Mouse (Mus musculus) ovary, adult 18-20 months (tissue): ENCODE data around the gene Adcy6.

ENCODE experiments used
- DNase-seq: peaks from one replicate; pipeline ENCODE4 v3.0.0; 2022; ENCODE audit warnings: low spot score, mixed read lengths

Gene Adcy6

DNA sequence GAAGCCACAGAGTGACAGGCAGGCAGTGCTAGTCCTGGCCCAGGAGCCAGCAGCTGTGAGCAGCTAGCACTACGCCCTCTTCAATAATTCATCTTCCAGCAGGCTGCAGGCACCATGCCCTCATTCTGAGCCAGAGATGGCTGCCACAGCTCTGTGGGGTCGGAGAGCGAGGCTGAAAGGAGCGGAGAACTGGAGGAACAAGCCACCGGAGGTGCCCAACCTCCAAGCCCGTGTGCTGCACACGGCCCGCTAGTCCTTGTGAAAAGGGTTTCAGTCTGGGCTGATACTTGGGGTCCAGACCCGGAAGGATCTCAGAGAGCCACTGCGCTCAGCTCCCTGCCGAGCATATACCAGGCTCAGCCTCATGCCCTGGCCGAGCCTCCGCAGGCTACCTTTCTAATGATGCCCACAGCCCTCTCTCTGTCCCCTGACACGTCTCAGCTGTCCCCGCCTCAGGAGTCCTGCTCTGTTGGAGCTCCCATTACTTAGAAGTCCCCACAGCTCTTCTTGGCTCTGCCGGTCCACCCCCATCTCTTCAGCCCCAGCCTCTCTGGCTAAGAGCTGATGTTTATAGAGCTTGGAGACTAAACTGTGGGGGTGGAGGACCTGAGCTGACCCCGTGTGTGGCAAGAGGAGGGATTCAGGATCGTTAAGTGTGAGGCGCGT, 18.8 kb upstream of the Adcy6 start:
- no peak for DNase-seq

GRCm38 (mm10) chr15:98626487-98627212, 16.8 kb upstream of the Adcy6 start:
- no peak for DNase-seq

DNA sequence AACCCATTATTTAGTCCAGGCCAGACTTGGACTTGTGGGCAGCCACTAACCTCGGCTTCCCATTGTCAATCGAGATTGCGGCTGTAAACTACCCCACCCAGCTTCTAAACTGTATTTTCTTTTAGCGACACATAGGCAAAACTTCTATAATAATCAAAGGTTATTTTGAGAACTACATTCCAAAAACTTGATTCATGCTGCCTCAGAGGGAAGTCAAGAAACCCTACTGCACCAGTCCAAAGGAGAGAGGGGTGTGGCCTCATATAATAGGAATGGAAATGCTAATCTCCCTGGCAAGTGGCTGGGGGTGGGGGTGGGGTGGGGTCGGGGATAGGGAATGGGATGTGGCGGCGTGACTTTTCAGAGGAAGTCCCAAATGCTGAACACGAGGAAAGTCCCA, 16.2 kb upstream of the Adcy6 start:
- no peak for DNase-seq

GRCm38 (mm10) chr15:98623361-98623821, 13.5 kb upstream of the Adcy6 start:
- DNase-seq: no peak

- DNase-seq: no peak
These were observed 12.8 kb upstream of the Adcy6 start for GRCm38 (mm10) chr15:98622721-98623120.

GRCm38 (mm10) chr15:98622199-98622598, 12.3 kb upstream of the Adcy6 start:
- DNase-seq: no peak

GRCm38 (mm10) chr15:98617176-98617537, 7.3 kb upstream of the Adcy6 start:
- DNase-seq: no peak

DNA sequence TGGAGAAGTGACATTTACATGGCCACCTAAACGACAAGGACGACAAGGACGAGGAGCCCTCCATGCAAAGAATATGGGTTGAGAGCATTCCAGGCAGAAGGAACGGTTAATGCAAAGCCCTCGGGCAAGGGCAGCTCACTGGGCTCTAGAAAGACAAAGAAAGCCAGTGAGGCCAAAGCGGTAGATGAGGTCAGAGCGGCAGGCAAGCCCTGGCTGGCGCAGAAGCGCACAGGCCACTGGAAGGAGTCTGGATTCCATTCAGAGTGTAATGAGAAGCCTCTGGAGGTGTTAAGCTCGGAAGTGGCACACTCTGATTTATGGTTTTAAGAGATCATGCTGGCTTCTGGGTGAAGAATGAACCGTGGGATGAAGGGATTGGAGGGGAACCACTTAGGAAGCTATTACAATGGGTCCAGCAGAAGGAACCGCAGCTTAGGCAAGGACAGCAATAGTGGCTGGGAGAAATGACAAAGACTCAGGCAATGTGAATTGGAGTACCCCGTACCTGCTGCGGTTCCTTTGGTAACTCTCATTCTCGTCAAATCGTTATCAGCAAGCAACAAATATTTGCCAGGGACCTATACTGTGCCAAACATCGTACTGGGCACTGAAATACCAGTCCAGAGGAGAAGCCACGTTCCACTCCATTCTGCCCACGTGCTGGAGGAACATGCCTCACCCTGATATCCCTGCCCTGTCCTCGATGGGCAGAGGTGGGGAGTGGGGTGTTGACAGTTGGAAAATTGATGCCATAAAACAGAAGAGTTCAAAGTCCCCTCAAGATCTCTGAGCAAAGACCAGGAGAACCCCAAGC, 6.7 kb upstream of the Adcy6 start:
- DNase-seq: no peak

DNA sequence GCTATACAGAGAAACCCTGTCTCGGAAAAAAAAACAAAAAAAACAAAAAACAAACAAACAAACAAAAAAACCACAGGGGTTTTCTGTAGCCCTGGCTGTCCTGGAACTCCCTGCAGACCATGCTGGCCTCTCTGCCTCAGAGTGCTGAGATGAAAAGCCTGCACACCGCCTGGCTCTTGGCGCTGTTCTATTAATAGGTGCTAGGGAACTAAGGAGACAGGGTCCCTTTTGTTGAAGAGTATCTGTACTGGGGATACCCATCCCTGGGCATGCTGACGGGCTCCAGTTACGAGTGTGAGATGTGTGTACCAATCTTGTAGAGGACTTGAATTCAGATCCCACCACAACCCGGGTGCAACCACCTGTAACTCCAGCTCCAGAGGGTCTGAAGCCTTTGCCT, 5.9 kb upstream of the Adcy6 start:
- no peak for DNase-seq

GRCm38 (mm10) chr15:98614971-98615370, 5.1 kb upstream of the Adcy6 start:
- no peak for DNase-seq

DNA sequence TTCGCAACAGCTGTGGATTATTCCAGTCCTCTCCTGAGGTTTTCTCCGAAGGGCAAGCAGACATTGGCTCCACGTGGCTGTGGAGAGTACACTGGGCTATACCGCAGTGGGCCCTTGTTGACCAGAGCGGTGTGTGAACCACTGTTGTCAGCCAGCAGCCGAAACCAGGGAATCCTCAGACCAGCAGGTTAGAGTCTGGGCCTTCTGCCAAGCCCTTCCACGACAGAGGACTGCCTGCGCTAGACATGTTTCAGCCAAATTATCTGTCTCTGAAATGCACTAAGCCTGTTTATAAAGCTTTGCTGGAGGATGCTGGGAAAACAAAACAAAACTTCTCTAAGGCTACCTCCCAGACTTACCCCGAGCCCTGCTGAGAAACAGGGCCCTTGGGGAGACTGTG, 4.7 kb upstream of the Adcy6 start:
- no peak for DNase-seq

DNA sequence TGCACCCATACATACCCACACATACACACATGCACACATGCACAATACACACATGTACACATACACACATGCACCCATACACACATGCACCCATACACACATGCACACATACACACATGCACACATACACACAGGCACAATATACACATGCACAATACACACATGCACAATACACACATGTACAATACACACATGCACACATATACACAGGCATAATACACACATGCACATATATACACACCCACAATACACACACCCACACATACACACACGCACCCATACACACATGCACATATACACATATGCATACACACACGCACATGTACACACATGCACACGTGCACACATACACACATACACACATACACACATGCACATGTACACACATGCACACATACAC, 2.4 kb upstream of the Adcy6 start:
- no peak for DNase-seq

GRCm38 (mm10) chr15:98610131-98610633, 306 bp upstream of the Adcy6 start:
- no peak for DNase-seq

DNA sequence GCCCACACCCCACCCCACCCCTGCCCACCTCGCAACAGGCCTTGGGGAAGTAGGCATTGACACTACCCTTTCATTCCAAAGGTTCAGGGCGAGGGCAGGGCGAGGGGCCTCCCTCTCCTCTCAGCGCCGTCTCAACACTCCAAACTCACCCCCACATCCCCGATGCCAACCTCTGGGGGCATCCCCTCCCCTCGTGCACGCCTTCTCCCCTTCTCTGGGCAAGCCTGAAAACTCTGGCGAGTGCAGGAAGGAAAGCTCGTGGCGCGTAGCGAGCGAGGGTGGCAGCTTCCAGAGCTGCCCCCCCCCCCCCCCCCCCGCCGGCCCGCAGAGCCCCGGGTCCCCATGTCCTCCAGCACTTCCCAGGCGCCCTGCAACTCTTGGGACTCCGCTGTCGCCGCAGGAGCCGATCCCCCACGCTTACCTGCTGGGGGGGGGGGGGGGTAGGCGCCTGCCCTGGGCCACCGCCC, 1.1 kb downstream of the Adcy6 start:
- no peak for DNase-seq

DNA sequence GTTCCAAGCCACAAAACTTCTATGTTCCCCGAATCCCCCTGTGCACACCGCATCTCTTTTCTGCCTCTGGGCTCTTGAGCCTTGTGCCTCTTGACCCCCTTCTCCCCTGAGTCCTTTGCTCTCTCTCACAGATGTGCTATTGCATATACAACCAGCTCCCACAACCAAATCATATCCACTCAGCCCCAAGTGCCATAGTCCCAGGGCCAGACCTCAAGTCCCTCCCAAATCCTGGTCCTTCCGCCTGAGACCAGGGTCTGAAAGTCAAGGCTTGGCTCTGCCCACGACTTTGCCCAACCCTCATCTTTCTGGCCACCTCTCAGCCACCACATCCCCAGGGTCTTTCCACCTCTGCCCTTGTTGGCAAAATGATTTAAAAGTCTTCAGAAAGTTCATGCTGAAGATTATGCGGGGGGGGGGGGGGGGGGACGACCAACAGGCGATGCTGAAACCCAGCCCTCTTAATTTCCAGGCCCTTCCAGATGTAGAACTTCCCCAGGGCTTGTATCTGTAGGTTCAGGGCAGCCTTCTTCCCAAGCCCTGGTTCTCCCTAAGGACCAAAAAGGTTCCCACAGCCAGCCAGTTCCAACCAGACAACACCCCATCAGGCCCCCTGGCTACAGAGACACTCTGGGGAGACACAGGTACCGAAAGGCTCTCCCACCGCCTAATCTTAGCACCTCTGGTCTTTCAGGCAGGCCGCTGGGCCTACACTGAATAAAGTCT, 1.7 kb downstream of the Adcy6 start:
- no peak for DNase-seq

- DNase-seq: no peak
These were observed 2.3 kb downstream of the Adcy6 start for GRCm38 (mm10) chr15:98607557-98607956.

GRCm38 (mm10) chr15:98606739-98607138, 3.1 kb downstream of the Adcy6 start:
- DNase-seq: no peak

DNA sequence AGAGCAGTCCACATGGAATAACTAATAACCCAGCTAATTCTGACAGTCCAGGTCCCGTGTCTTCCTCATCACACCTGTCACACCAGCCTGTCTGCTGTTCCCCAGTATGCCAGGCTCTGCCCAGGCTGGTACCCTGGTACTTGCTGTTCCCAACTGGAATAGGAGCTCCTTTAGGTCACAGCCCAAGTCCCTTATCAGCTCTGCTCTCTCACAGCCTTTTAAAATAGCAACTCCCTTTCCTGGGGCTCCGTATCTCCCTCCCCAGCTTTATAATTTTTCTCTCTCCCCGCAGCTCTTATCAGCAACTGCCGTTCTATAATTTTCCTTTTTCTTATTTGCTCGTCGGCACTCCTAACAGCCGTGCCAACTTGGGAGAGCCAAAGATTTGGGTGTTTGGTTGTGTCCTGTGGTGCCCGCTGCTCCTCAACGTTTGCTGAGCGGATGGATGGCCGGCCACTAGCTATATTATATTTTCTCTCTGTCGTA, 3.8 kb downstream of the Adcy6 start:
- no peak for DNase-seq

DNA sequence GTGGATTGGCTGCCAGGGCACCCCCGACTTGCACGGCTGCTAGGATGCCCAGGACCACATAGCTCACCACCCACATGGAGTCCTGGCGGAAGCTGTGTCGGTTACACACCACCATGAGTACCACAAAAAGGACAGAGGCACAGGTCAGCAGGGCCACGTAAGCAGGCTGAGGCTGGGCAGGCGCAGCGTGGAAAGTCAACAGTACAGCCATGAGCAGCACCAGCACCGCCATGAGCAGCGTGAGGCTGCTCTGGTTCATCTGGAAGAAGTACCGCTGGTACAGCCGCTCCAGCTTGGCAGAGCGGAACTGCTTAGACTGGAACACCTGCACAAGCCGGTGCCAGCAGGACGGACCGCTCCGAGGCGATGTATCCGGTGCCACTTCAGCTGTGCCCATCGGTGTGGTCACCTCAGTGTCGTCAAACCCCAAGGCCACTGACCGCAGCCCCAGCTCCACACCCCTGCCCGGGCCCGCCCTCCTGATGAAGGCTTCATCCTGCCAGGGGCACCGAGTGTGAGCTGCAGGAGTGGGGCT, 5.8 kb downstream of the Adcy6 start:
- no peak for DNase-seq

GRCm38 (mm10) chr15:98602921-98603458, 6.9 kb downstream of the Adcy6 start:
- DNase-seq: no peak

DNA sequence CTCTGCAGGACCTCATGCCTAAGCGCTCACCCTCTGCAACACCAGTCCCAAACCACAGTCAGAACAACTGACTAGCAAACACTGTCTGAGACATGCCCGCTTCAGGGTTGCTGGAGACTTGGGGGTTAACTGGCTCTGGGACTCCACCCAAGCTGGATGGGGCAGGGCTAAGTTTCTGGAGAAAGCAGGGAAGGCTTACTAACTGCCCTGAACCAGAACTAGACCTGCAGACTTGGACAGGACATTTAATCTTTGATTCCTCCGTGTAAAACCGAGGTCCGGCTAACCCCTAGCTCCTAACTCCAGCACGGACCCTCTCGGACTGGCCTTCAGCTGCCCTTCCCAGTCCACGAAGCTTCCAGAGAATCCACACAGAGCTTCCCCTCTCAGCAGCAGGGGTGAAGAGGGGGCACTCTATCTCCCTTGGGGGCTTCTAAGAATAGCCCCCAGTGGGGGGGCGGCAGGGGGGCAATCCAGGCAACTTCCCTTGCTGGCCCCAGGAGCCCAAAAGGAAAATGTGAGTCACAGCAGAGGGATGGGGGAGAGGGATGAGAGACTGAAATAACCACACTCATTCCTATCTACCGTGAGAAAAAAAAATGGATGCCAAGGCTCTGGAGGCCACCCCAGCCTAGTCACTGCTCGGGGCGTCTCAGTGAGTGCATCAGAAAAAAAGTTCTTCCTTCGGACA, 7.5 kb downstream of the Adcy6 start:
- DNase-seq: no peak
